Mouse (Mus musculus) retina, adult 2 months (tissue): Measurements from ENCODE around the gene Pdcd2l.
"Not testable (repeated sequence)": the region's sequence is repeated elsewhere in the genome, so short reads cannot be mapped to it uniquely, and the experiment has no call there.

Source experiments
- DNase-seq: peaks from one replicate; pipeline ENCODE4 v3.0.0-alpha.2; 2012; ENCODE audit warnings: low read depth, low spot score

Pdcd2l gene

GRCm38 (mm10) chr7:34213281-34213680 lies 16.8 kb upstream of the Pdcd2l start:
- DNase-seq, result no peak

- DNase-seq, result no peak
Observed at GRCm38 (mm10) chr7:34208027-34208745, 11.7 kb upstream of the Pdcd2l start.

GRCm38 (mm10) chr7:34206331-34206730 lies 9.9 kb upstream of the Pdcd2l start:
- no peak for DNase-seq

- not testable (repeated sequence) for DNase-seq
Observed at GRCm38 (mm10) chr7:34202147-34202546, 5.7 kb upstream of the Pdcd2l start.

- no peak for DNase-seq
Observed at GRCm38 (mm10) chr7:34200829-34201228, 4.4 kb upstream of the Pdcd2l start.

GRCm38 (mm10) chr7:34198346-34198745 lies 1.9 kb upstream of the Pdcd2l start:
- DNase-seq, result peak; percentile 13

- no peak for DNase-seq
Observed at GRCm38 (mm10) chr7:34195632-34196031, 829 bp downstream of the Pdcd2l start.

GRCm38 (mm10) chr7:34192825-34193224 lies 3.6 kb downstream of the Pdcd2l start:
- DNase-seq, result no peak

- DNase-seq, result no peak
Observed at GRCm38 (mm10) chr7:34189376-34189989, 7.0 kb downstream of the Pdcd2l start.

GRCm38 (mm10) chr7:34183794-34184193 lies 12.7 kb downstream of the Pdcd2l start:
- DNase-seq, result no peak

- no peak for DNase-seq
Observed at GRCm38 (mm10) chr7:34183356-34183755, 13.1 kb downstream of the Pdcd2l start.

- not testable (repeated sequence) for DNase-seq
Observed at GRCm38 (mm10) chr7:34176241-34176640, 20.2 kb downstream of the Pdcd2l start.

GRCm38 (mm10) chr7:34172251-34172650 lies 24.2 kb downstream of the Pdcd2l start:
- no peak for DNase-seq

- no peak for DNase-seq
Observed at GRCm38 (mm10) chr7:34169454-34169853, 27.0 kb downstream of the Pdcd2l start, which contains the start of gene Uba2. TSS of gene Uba2 (minus strand) at chr7:34169599.

GRCm38 (mm10) chr7:34168470-34169251 lies 27.8 kb downstream of the Pdcd2l start:
- peak; percentile 71 for DNase-seq

GRCm38 (mm10) chr7:34167766-34168469 lies 28.5 kb downstream of the Pdcd2l start:
- DNase-seq, result no peak

GRCm38 (mm10) chr7:34166850-34167249 lies 29.6 kb downstream of the Pdcd2l start:
- no peak for DNase-seq

- no peak for DNase-seq
Observed at GRCm38 (mm10) chr7:34165999-34166398, 30.5 kb downstream of the Pdcd2l start.

- DNase-seq, result no peak
Observed at GRCm38 (mm10) chr7:34164671-34165070, 31.8 kb downstream of the Pdcd2l start.

- DNase-seq, result no peak
Observed at GRCm38 (mm10) chr7:34159167-34159566, 37.3 kb downstream of the Pdcd2l start.

- DNase-seq, result no peak
Observed at GRCm38 (mm10) chr7:34157994-34158393, 38.5 kb downstream of the Pdcd2l start.

- DNase-seq, result no peak
Observed at GRCm38 (mm10) chr7:34147193-34147592, 49.3 kb downstream of the Pdcd2l start.
